Mouse (Mus musculus): ENCODE measurements around the gene Hist1h4i.
A peak's percentile ranks its signal among the peaks of the same experiment; 100 is the strongest.
"Not testable (repeated sequence)": the region's sequence is repeated elsewhere in the genome, so short reads cannot be mapped to it uniquely, and the experiment has no call there.

Gene Hist1h4i

GRCm38 (mm10) chr13:22041142-22041536 is at the start of gene Hist1h4i:
Hist1h4i (minus strand) TSS chr13:22041362.
- DNase-seq, result peak; percentile 92

- DNase-seq, result not testable (repeated sequence)
Measured at GRCm38 (mm10) chr13:22084140-22084539, 43.0 kb upstream of the Hist1h4i start, which contains the start of gene Vmn1r188. Vmn1r188 (plus strand) TSS chr13:22084440.

GRCm38 (mm10) chr13:22063468-22063867 is 22.3 kb upstream of the Hist1h4i start:
- DNase-seq, result no peak

GRCm38 (mm10) chr13:22061422-22061821 is 20.3 kb upstream of the Hist1h4i start:
- no peak for DNase-seq

- DNase-seq, result no peak
Measured at GRCm38 (mm10) chr13:22053754-22054153, 12.6 kb upstream of the Hist1h4i start.

GRCm38 (mm10) chr13:22051523-22051859 is 10.3 kb upstream of the Hist1h4i start:
- DNase-seq, result no peak

- DNase-seq, result peak; percentile 87
Measured at GRCm38 (mm10) chr13:22050591-22051522, 9.7 kb upstream of the Hist1h4i start.

GRCm38 (mm10) chr13:22049737-22050440 is 8.7 kb upstream of the Hist1h4i start:
- DNase-seq, result no peak

GRCm38 (mm10) chr13:22049041-22049440 is 7.9 kb upstream of the Hist1h4i start:
- no peak for DNase-seq

GRCm38 (mm10) chr13:22045311-22045710 is 4.1 kb upstream of the Hist1h4i start:
- DNase-seq, result no peak

- DNase-seq, result no peak
Measured at GRCm38 (mm10) chr13:22044432-22045155, 3.4 kb upstream of the Hist1h4i start.

- no peak for DNase-seq
Measured at GRCm38 (mm10) chr13:22043503-22044431, 2.6 kb upstream of the Hist1h4i start.

- DNase-seq, result peak; percentile 86
Measured at GRCm38 (mm10) chr13:22042568-22043502, 1.7 kb upstream of the Hist1h4i start, which contains the start of the genes Hist1h2ag and Hist1h2bj. Hist1h2ag (minus strand) TSS chr13:22042944. Hist1h2bj (plus strand) TSS chr13:22043214.

GRCm38 (mm10) chr13:22041651-22042567 is 747 bp upstream of the Hist1h4i start:
- no peak for DNase-seq

GRCm38 (mm10) chr13:22040464-22041141 is 559 bp downstream of the Hist1h4i start:
- no peak for DNase-seq

- no peak for DNase-seq
Measured at GRCm38 (mm10) chr13:22039951-22040463, 1.2 kb downstream of the Hist1h4i start.

- no peak for DNase-seq
Measured at GRCm38 (mm10) chr13:22039364-22039763, 1.8 kb downstream of the Hist1h4i start.

- DNase-seq, result no peak
Measured at GRCm38 (mm10) chr13:22037415-22037814, 3.7 kb downstream of the Hist1h4i start.

GRCm38 (mm10) chr13:22036986-22037385 is 4.2 kb downstream of the Hist1h4i start:
- no peak for DNase-seq

Measured in kidney, adult 18-20 months (tissue).